Mouse (Mus musculus) midbrain, embryonic 16.5 days (tissue): ENCODE results near the gene Gm9958. TPM values are rescaled to one million over a fixed set of nuclear protein-coding genes. Genes with fewer than 3 reads are reported as not detected.

Experiments
- ATAC-seq: fragments of 200-750 bp; cut with Nextera tagmentation; 2 replicates; pipeline ENCODE4 v1.8.0; 2017; ENCODE audit warnings: moderate TSS enrichment
- H3K27ac ChIP-seq: fragments of 300-500 bp; sonication (generic); 2 replicates; pipeline ENCODE4 v1.5.1; 2014; ENCODE audit warnings: mild to moderate bottlenecking, low read length, mixed read lengths
- H3K27me3 ChIP-seq: fragments of 300-500 bp; sonication (generic); 2 replicates; pipeline ENCODE4 v1.6.1; 2014; ENCODE audit warnings: low read depth, low read length, mixed read lengths; ENCODE audit not compliant: control insufficient read depth, insufficient read depth
- H3K36me3 ChIP-seq: fragments of 300-500 bp; sonication (generic); 2 replicates; pipeline ENCODE4 v1.6.1; 2014; ENCODE audit warnings: mild to moderate bottlenecking, low read length, moderate library complexity, mixed read lengths; ENCODE audit not compliant: control insufficient read depth, insufficient read depth
- H3K4me1 ChIP-seq: fragments of 300-500 bp; sonication (generic); 2 replicates; pipeline ENCODE4 v1.6.1; 2014; ENCODE audit warnings: mild to moderate bottlenecking, low read length, mixed read lengths; ENCODE audit not compliant: control insufficient read depth, insufficient read depth
- H3K4me2 ChIP-seq: fragments of 300-500 bp; sonication (generic); 2 replicates; pipeline ENCODE4 v1.6.1; 2014; ENCODE audit warnings: mild to moderate bottlenecking, low read length, mixed read lengths
- H3K4me3 ChIP-seq: fragments of 300-500 bp; sonication (generic); 2 replicates; pipeline ENCODE4 v1.5.1; 2014; ENCODE audit warnings: low read depth, mild to moderate bottlenecking, low read length, moderate library complexity, mixed read lengths
- H3K9ac ChIP-seq: fragments of 300-500 bp; sonication (generic); 2 replicates; pipeline ENCODE4 v1.6.1; 2014; ENCODE audit warnings: low read depth, low read length, mixed read lengths
- H3K9me3 ChIP-seq: fragments of 300-500 bp; sonication (generic); replicated peaks from 2 replicates; pipeline ENCODE4 v1.6.1; 2014; ENCODE audit warnings: mild to moderate bottlenecking, low read length, mixed read lengths; ENCODE audit not compliant: control insufficient read depth, poor library complexity, severe bottlenecking
- WGBS: fragments of 180-500 bp; shearing (Covaris S2); extraction: QIAGEN DNeasy Blood & Tissue Kit; methylation state at CpG from one replicate; pipeline ENCODE4 v1.1.7; 2014; 5-methylcytosine and 5-hydroxymethylcytosine counted together
- polyA plus RNA-seq: library from polyadenylated mRNA; unstranded; fragments of >200 nt; fragmentation: Nextera tagmentation; extraction: Ambion mirVana; gene quantifications from 2 replicates; pipeline ENCODE4 v1.2.1, GENCODE M21; 2015

Gene Gm9958
- polyA plus RNA-seq, 1 experiment from 2014 or later: 5.4 TPM

DNA sequence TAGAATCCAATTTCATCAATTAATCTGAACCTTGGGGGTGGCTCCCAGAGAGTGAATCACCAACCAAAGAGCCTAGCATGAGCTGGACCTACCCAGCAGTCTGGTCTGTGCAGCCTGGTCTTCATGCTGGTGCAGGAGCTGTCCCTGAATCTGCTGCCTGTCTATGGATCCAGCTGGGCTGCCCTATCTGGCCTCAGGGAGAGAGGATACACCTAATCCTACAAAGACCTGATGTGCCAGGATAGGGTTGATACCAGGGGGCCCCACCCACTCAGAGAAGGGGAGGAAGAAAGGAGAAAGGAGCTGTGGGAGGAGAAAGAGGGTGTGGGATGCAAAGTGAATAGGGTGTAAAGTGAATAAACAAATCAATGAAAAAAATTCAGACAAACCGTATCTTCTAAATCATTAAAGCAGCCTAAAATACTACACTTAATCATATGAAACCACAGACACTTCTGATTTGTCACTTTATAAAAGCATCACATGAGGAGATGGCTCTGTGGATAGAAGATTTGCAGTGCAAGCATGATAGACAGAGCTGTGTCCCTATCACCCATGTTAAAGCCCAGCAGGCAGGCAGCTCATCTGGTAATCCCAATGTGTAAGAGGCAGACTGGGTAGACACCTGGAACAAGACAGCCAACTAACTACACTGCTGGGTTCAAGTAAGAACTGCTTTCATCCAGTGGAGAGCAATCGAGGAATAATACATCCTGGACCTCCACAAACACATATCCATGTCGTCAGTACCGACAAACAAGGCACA lies 13.3 kb upstream of the Gm9958 start:
- Histone ChIP-seq H3K4me3 (no peak overlapping the region), H3K9ac (no peak overlapping the region), H3K36me3 (no peaks in the 10 kb centered on the region), H3K27ac (no peak overlapping the region), H3K9me3 (no peaks in the 10 kb centered on the region), H3K4me1 (0 out of 2 replicates have a peak, but pooled peaks cover 3% of the 10 kb centered on the region), H3K27me3 (no peaks in the 10 kb centered on the region), H3K4me2 (no peak overlapping the region)
- 95% methylated on average over 4 of the region's 4 CpGs for WGBS
- ATAC-seq: no peak

DNA sequence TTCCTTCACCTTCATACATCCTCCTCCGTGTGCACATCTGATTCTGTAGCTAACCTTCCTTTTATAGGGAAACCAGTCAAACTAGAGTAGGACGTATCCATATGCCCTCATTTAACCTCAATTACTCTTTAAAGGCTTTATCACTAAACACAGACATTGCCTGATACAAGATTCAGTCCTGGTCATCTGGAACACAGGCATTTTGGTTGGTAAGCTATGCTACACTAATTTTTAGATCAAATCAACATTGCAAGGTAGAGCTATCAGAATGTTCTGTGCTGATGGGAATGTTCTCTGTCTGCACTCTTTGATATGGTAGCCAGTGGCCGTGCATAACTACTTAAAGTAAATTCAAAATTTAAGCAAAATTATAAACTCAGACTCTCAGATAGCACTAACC lies 11.2 kb upstream of the Gm9958 start:
- no peak overlapping the region for H3K4me3 ChIP-seq
- ATAC-seq: no peak
- no peaks in the 10 kb centered on the region for H3K27me3 ChIP-seq
- no peaks in the 10 kb centered on the region; the same call in 1 of the 2 replicates for H3K36me3 ChIP-seq
- no peak overlapping the region for H3K27ac ChIP-seq
- no peaks in the 10 kb centered on the region for H3K9me3 ChIP-seq
- H3K4me1 ChIP-seq: 0 out of 2 replicates have a peak, but pooled peaks cover 3% of the 10 kb centered on the region
- 92% methylated on average over 3 of the region's 3 CpGs for WGBS
- no peak overlapping the region for H3K9ac ChIP-seq
- no peak overlapping the region for H3K4me2 ChIP-seq

DNA sequence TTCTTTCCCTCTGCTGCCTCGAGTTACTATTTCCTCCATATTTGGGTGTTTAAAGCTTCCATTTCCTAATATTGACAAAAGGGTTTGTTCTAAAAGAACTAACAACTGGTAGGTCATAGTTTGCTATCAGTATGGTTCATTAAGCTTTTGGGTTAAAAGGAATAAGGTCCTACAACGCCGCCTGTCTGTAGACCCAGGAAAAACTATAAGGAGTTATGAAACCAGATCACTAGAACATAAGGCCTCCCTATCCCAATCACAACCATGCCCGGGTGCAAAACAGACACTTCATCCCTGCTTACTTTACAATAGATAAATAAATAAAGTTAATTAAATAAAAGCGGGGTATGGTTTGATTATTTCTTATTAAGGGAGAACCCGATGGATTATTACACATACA lies 2.5 kb upstream of the Gm9958 start:
- no peak overlapping the region for H3K27ac ChIP-seq
- no peaks in the 10 kb centered on the region for H3K9me3 ChIP-seq
- peak overlapping the region; percentile 62 for H3K4me2 ChIP-seq
- H3K4me3 ChIP-seq: peak overlapping the region; percentile 95
- H3K36me3 ChIP-seq: no peaks in the 10 kb centered on the region; the same call in 1 of the 2 replicates
- peak overlapping the region; percentile 86 for H3K9ac ChIP-seq
- peaks cover 28% of the 10 kb centered on the region for H3K4me1 ChIP-seq
- 5% methylated on average over 6 of the region's 6 CpGs for WGBS
- H3K27me3 ChIP-seq: no peaks in the 10 kb centered on the region
- no peak for ATAC-seq

DNA sequence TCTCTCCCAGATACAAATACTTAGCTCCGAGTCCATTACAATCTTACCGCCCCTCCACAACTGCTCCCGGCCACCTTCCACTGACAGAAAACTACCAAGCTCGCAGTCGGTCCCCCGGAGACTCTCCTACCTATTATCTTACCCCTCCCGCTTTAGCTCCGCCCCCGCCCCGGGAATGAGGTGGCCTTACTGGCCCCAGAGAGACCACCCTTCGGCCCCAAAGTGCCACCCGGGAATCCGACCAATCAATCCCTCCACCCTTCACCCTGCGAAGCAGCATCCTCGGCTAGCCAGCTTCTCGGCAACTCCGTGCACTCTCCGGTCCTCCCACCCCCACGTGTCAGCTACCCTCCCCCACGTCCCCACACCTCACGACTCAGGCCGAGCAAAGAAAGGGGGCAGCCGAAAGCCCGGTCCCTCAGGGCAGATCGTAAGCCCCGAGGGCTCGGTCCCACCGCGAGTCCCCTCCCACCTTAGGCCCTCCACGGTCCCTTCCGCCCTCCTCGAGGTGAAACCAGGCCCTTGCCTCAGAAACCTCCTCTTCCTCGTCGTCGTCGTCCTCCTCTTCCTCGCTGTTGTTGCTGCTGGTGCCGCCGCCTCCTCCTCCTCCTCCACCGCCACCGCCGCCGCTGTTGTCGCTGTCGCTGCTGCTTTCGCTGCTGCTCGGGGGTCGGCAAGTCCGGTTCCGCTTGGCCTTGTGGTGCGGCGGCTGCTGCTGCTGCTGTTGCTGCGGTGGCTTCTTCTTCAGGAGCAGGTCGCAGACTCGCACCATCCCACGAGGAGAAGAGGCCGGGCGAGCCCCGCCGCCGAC lies 1.7 kb upstream of the Gm9958 start:
- Histone ChIP-seq H3K9ac (peak overlapping the region; percentile 86), H3K27ac (peak overlapping the region; percentile 96), H3K4me1 (peaks cover 28% of the 10 kb centered on the region), H3K4me2 (peak overlapping the region; percentile 62), H3K9me3 (no peaks in the 10 kb centered on the region), H3K27me3 (no peaks in the 10 kb centered on the region), H3K4me3 (peak overlapping the region; percentile 95), H3K36me3 (no peaks in the 10 kb centered on the region)
- ATAC-seq: peak; percentile 26
- WGBS: under 1% methylated on average over 51 of the region's 61 CpGs

DNA sequence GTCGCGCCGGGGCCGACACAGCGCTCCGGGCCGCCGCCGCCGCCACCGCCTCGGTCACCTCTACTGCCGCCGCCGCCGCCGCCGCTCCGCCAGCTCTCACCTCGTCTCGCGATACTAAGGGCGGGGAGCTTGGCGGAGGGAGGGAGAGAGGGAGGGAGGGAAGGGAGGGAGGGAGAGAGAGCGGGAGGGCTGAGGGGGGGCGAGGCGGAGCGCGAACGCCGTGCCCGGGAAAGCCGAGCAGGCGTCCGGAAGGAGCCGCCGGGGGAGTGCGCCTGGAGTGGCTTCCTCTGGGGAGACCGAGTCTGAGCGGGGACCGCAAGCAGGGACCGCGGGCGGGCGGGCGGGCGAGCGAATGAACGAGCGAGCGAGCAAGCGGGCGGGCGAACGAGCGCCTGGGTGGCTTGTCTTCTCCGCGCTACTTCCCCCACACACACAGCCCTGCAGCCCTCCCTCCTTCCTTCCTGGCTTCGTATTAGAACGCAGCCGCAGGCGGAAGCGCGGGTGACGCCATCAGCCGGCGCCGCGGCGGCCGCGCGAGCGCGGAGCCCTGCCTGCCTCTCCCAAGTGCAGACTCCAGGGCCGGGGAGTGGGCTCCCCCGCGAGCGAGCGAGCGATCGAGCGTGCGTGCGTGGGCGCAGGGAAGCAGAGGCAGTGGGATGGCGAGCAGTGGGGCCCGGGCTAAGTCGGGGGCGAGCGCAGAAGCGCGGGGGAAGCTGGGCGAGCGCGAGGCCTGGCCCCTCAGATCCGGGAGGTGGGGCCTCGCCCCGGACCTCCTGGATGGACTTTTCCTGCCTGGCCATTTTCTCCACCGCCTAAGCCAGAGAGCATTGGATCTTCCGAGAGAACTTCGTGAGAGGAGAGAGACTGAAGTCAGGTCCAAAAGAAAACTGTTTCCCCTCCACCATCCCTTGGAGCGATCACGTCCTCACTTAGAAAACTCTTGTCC lies 610 bp upstream of the Gm9958 start, which contains the start of gene Ankrd17:
Gene Ankrd17, minus strand, starts transcription at position 457 of the 946 bp plus-strand sequence.
- H3K27ac ChIP-seq: peak within 1 kb of the TSS; percentile 96
- no peaks in the 10 kb centered on the region for H3K27me3 ChIP-seq
- WGBS: under 1% methylated on average over 61 of the region's 104 CpGs
- H3K9ac ChIP-seq: peak within 1 kb of the TSS; percentile 86
- peaks cover under 1% of the 10 kb centered on the region for H3K9me3 ChIP-seq
- H3K36me3 ChIP-seq: no peaks in the 10 kb centered on the region
- H3K4me2 ChIP-seq: peak within 1 kb of the TSS; percentile 83
- ATAC-seq: peak; percentile 95
- H3K4me3 ChIP-seq: peak within 1 kb of the TSS; percentile 95
- H3K4me1 ChIP-seq: peaks cover 28% of the 10 kb centered on the region

DNA sequence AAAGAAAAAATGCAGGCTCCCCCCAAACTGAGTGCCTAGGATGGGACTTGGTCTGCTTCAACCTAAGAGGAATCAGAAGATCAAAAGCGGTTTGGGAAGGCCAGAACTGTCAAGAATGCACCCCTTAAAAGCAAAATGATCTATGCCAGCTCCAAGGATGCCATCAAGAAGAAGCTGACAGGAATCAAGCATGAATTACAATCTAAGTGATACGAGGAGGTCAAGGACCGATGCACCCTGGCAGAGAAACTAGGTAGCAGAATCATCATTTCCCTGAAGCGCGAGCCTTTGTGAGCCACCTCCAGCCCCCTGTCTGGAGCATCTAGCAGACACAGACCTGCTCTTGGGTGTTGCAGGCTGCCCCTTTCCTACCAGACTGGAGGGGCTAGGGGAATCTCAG lies 3.4 kb downstream of the Gm9958 start:
- H3K36me3 ChIP-seq: no peaks in the 10 kb centered on the region
- no peak overlapping the region for H3K27ac ChIP-seq
- peaks cover 8% of the 10 kb centered on the region for H3K4me1 ChIP-seq
- WGBS: 87% methylated on average over 5 of the region's 5 CpGs
- H3K9ac ChIP-seq: no peak overlapping the region
- H3K9me3 ChIP-seq: peaks cover 3% of the 10 kb centered on the region
- no peaks in the 10 kb centered on the region for H3K27me3 ChIP-seq
- H3K4me2 ChIP-seq: no peak overlapping the region
- no peak overlapping the region for H3K4me3 ChIP-seq
- no peak for ATAC-seq

- Histone ChIP-seq H3K27ac (no peak overlapping the region), H3K9ac (no peak overlapping the region), H3K4me1 (no peaks in the 10 kb centered on the region), H3K27me3 (no peaks in the 10 kb centered on the region), H3K9me3 (peaks cover 3% of the 10 kb centered on the region), H3K36me3 (no peaks in the 10 kb centered on the region), H3K4me2 (no peak overlapping the region), H3K4me3 (no peak overlapping the region)
- 94% methylated on average over 4 of the region's 4 CpGs for WGBS
- no peak for ATAC-seq
Measured at GRCm38 (mm10) chr5:90373708-90374107, 6.7 kb downstream of the Gm9958 start.

DNA sequence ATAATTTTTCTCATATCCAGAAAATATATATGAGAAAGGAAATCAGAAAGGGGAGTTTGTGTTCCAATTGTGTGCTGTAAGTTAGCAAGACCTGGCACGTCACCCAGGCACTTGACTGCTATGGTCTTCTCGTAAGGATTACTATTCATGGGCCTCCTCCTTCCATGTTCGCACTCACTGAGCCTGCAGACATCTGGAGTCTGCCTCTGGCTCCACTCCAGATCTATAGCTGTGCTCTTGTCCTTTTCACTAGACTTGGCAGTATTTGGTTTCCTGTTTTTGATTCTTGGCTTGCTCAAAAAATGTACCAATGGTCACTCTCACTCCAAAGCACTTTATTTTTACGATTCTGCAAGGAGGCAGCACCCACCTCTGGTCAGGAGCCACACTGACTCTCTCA lies 14.5 kb downstream of the Gm9958 start:
- Histone ChIP-seq H3K4me1 (no peaks in the 10 kb centered on the region), H3K27me3 (no peaks in the 10 kb centered on the region), H3K4me3 (no peak overlapping the region), H3K4me2 (no peak overlapping the region), H3K27ac (no peak overlapping the region), H3K36me3 (no peaks in the 10 kb centered on the region), H3K9me3 (no peaks in the 10 kb centered on the region), H3K9ac (no peak overlapping the region)
- ATAC-seq: no peak
- whole genome bisulfite sequencing: 71% methylated on average over 4 of the region's 4 CpGs
